Mouse (Mus musculus) liver, embryonic 14.5 days (tissue): ENCODE results near the gene Plxna4.

Source experiments
- CTCF ChIP-seq: IDR thresholded peaks from 2 replicates; pipeline ENCODE4 v1.5.1; 2016; ENCODE audit warnings: antibody characterized with exemption, low read depth, control low read depth
- EP300 ChIP-seq: IDR thresholded peaks from 2 replicates; pipeline ENCODE4 v1.6.1; 2016; ENCODE audit warnings: antibody characterized with exemption, low read depth

- no peak for TF ChIP-seq CTCF
- TF ChIP-seq EP300: no peak
Observed at GRCm38 (mm10) chr6:32120931-32121330, 467.1 kb downstream of the Plxna4 start.
